Comparison of ENCODE assay signal across 24 mouse cellular contexts in the genomic region with DNA sequence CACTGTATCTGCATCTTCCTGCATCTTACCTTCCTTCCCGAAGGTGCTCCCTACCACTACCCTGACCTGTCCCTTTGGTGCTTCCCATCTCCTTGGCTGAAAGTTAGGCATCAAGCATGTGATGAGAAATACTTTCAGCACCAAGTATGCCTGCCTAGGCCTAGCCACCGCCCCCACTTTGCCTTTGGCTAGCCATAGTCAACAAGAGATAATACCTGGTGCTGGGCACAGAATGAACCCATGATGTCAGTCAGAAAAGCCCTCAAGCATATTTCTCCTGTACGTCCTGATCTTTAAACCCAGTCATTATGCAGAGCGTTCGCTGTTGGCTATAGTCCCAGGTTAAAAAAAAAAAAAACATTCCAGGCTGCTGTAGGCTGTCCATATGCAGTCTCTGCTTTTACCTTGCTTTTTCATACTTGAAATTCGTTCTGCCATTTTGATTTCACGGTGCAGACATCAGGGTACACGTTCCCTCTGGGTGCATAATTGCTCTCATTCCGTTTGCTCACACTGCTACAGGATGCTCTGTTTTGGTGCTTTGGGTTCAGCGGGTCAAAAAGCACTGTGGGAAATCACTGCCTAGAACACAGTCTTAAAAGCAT. TPM values are rescaled to one million over a fixed set of nuclear protein-coding genes. Genes with fewer than 3 reads are reported as not detected.
A peak's percentile ranks its signal among the peaks of the same experiment; 100 is the strongest.
DNase-seq lines count a peak whose midpoint lies in the region; ATAC-seq and TF ChIP-seq lines count a peak whose summit lies in the region.
"Had no signal": no experiment of that assay in that cellular context is flagged by ENCODE, and none has a peak within 500 bp of the region (broad histone marks: within the 10 kb centered on the region; RNA-seq: fewer than 3 reads in every experiment).

No protein-coding gene starts in this region.

- no peaks in the 10 kb centered on the region for H3K27me3 ChIP-seq in hindbrain, embryonic 14.5 days (ENCODE audit: control insufficient read depth, insufficient read depth, low read length)
- H3K27me3 ChIP-seq in hindbrain, embryonic 11.5 days (ENCODE audit: control insufficient read depth, insufficient read depth, low read length): no peaks in the 10 kb centered on the region
- no peaks in the 10 kb centered on the region for H3K27me3 ChIP-seq in MEL (ENCODE audit: control insufficient read depth in 1 of 2, insufficient read depth in 2 of 2, low read length in 2 of 2)
- no peaks in the 10 kb centered on the region for H3K27me3 ChIP-seq in embryonic facial prominence, embryonic 14.5 days (replicated peaks; ENCODE audit: control insufficient read depth, insufficient read depth, low read length)
- no peaks in the 10 kb centered on the region for H3K27me3 ChIP-seq in midbrain, embryonic 14.5 days (ENCODE audit: control insufficient read depth, insufficient read depth, low read length)
- H3K27me3 ChIP-seq in liver, embryonic 11.5 days (replicated peaks; ENCODE audit: control insufficient read depth, insufficient read depth, low read length): no peaks in the 10 kb centered on the region
- H3K27me3 ChIP-seq: intestine, embryonic 15.5 days; liver, embryonic 12.5 days; neural tube, embryonic 12.5 days; Patski had no signal

- no peaks in the 10 kb centered on the region for H3K79me2 ChIP-seq in MEL (ENCODE audit: control insufficient read depth, insufficient read depth, low read length, poor library complexity)

- H3K4me3 ChIP-seq in hindbrain, embryonic 14.5 days (replicated peaks; ENCODE audit: low read length): no peak overlapping the region
- no peak overlapping the region for H3K4me3 ChIP-seq in hindbrain, embryonic 11.5 days (ENCODE audit: low read depth, low read length)
- no peak overlapping the region for H3K4me3 ChIP-seq in MEL (ENCODE audit: control insufficient read depth in 1 of 2, insufficient read depth in 1 of 2, low read depth in 2 of 2, low read length in 2 of 2)
- no peak overlapping the region for H3K4me3 ChIP-seq in embryonic facial prominence, embryonic 14.5 days (ENCODE audit: low read depth, low read length)
- no peak overlapping the region for H3K4me3 ChIP-seq in midbrain, embryonic 14.5 days (replicated peaks; ENCODE audit: low read depth, low read length)
- no peak overlapping the region for H3K4me3 ChIP-seq in liver, embryonic 11.5 days (ENCODE audit: low read depth, low read length)
- H3K4me3 ChIP-seq: intestine, embryonic 15.5 days; liver, embryonic 12.5 days; neural tube, embryonic 12.5 days had no signal

- H3K9ac ChIP-seq in hindbrain, embryonic 14.5 days: no peak overlapping the region
- no peak overlapping the region for H3K9ac ChIP-seq in hindbrain, embryonic 11.5 days (ENCODE audit: low read depth, low read length)
- H3K9ac ChIP-seq in MEL (ENCODE audit: control insufficient read depth, low read depth, low read length, poor library complexity, severe bottlenecking): no peak overlapping the region
- H3K9ac ChIP-seq in embryonic facial prominence, embryonic 14.5 days (ENCODE audit: low read depth, low read length): no peak overlapping the region
- no peak overlapping the region for H3K9ac ChIP-seq in midbrain, embryonic 14.5 days (replicated peaks; ENCODE audit: low read length)
- no peak overlapping the region for H3K9ac ChIP-seq in liver, embryonic 11.5 days (ENCODE audit: low read depth, low read length)
- H3K9ac ChIP-seq: forebrain, postnatal 0 days; intestine, embryonic 15.5 days; liver, embryonic 12.5 days; neural tube, embryonic 12.5 days had no signal

- 0 out of 4 replicates have a peak, but pooled peaks of 1 of the 2 experiments have one; percentile 34 for TF ChIP-seq POLR2A in MEL (IDR thresholded peaks at IDR 0.05; ENCODE audit: control insufficient read depth in 1 of 2, insufficient read depth in 1 of 2, low read depth in 1 of 2, low read length in 2 of 2, poor library complexity in 1 of 2)

- H3K9me3 ChIP-seq in hindbrain, embryonic 14.5 days (ENCODE audit: control insufficient read depth, low read length): no peaks in the 10 kb centered on the region
- no peaks in the 10 kb centered on the region for H3K9me3 ChIP-seq in hindbrain, embryonic 11.5 days (ENCODE audit: control insufficient read depth, low read length)
- no peaks in the 10 kb centered on the region for H3K9me3 ChIP-seq in MEL (replicated peaks; ENCODE audit: insufficient read depth, low read length)
- no peaks in the 10 kb centered on the region for H3K9me3 ChIP-seq in embryonic facial prominence, embryonic 14.5 days (ENCODE audit: control insufficient read depth, low read length)
- no peaks in the 10 kb centered on the region for H3K9me3 ChIP-seq in midbrain, embryonic 14.5 days (ENCODE audit: control insufficient read depth, low read length)
- H3K9me3 ChIP-seq in liver, embryonic 11.5 days (ENCODE audit: control insufficient read depth, low read length): no peaks in the 10 kb centered on the region
- H3K9me3 ChIP-seq: intestine, embryonic 15.5 days; liver, embryonic 12.5 days; neural tube, embryonic 12.5 days had no signal

- H3K4me1 ChIP-seq in hindbrain, embryonic 14.5 days (replicated peaks; ENCODE audit: control insufficient read depth, insufficient read depth, low read length): no peaks in the 10 kb centered on the region
- H3K4me1 ChIP-seq in hindbrain, embryonic 11.5 days (replicated peaks; ENCODE audit: control insufficient read depth, insufficient read depth, low read length): no peaks in the 10 kb centered on the region
- H3K4me1 ChIP-seq in MEL (ENCODE audit: control insufficient read depth in 1 of 2, insufficient read depth in 2 of 2, low read length in 2 of 2): no peaks in the 10 kb centered on the region
- H3K4me1 ChIP-seq in embryonic facial prominence, embryonic 14.5 days (ENCODE audit: control insufficient read depth, insufficient read depth, low read length): peaks cover 9% of the 10 kb centered on the region; the same call in 1 of the 2 replicates
- peaks cover 18% of the 10 kb centered on the region; the same call in 1 of the 2 replicates for H3K4me1 ChIP-seq in midbrain, embryonic 14.5 days (ENCODE audit: control insufficient read depth, insufficient read depth, low read length)
- no peaks in the 10 kb centered on the region; the same call in 1 of the 2 replicates for H3K4me1 ChIP-seq in liver, embryonic 11.5 days (replicated peaks; ENCODE audit: control insufficient read depth, insufficient read depth, low read length)
- H3K4me1 ChIP-seq: intestine, embryonic 15.5 days; neural tube, embryonic 12.5 days had no signal

- no peak for TF ChIP-seq EP300 in MEL (IDR thresholded peaks at IDR 0.05; ENCODE audit: low read depth in 1 of 2, low read length in 2 of 2)

- H3K4me2 ChIP-seq in hindbrain, embryonic 14.5 days (replicated peaks): no peak overlapping the region
- H3K4me2 ChIP-seq in hindbrain, embryonic 11.5 days (replicated peaks; ENCODE audit: low read depth, low read length): no peak overlapping the region
- no peak overlapping the region for H3K4me2 ChIP-seq in embryonic facial prominence, embryonic 14.5 days (ENCODE audit: low read depth, low read length)
- no peak overlapping the region for H3K4me2 ChIP-seq in midbrain, embryonic 14.5 days (ENCODE audit: low read length)
- H3K4me2 ChIP-seq in liver, embryonic 11.5 days: no peak overlapping the region
- H3K4me2 ChIP-seq: intestine, embryonic 15.5 days; liver, embryonic 12.5 days; neural tube, embryonic 12.5 days had no signal

- no peak for DNase-seq in hindbrain, embryonic 14.5 days (ENCODE audit: low spot score)
- DNase-seq in hindbrain, embryonic 11.5 days (ENCODE audit: low spot score): no peak
- no peak for DNase-seq in MEL (ENCODE audit: low read depth, low spot score)
- DNase-seq in embryonic facial prominence, embryonic 14.5 days (ENCODE audit: low spot score): peak; percentile 63
- DNase-seq in midbrain, embryonic 14.5 days: peak; percentile 64
- no peak for DNase-seq in left cerebral cortex, postnatal 10 days (ENCODE audit: extremely low spot score in 1 of 2, low spot score in 2 of 2)
- DNase-seq in liver, embryonic 11.5 days (ENCODE audit: low spot score): no peak
- DNase-seq: adrenal gland, postnatal 36 days; cerebellum, adult 11 months; cerebellum, adult 9-11 months; forebrain, postnatal 0 days; gastrocnemius, postnatal 25 days; heart, postnatal 36 days; kidney, adult 8-10 months; kidney, postnatal 14 days; lung, adult 18-20 months; lung, postnatal 14 days; retina, postnatal 1 day; right cerebral cortex, postnatal 4 days; thymus, postnatal 25 days had no signal

- TF ChIP-seq CTCF in MEL (IDR thresholded peaks at IDR 0.05 in 2 of 3, conservative IDR thresholded peaks at IDR 0.05 in 1 of 3; ENCODE audit: control insufficient read depth in 1 of 3, insufficient read depth in 1 of 3, low read depth in 2 of 3, low read length in 3 of 3, poor library complexity in 1 of 3, severe bottlenecking in 1 of 3): no peak

- no peak overlapping the region for H3K27ac ChIP-seq in hindbrain, embryonic 14.5 days
- no peak overlapping the region for H3K27ac ChIP-seq in hindbrain, embryonic 11.5 days (ENCODE audit: low read depth, low read length)
- H3K27ac ChIP-seq in MEL (ENCODE audit: control insufficient read depth, low read depth, low read length): no peak overlapping the region
- H3K27ac ChIP-seq in embryonic facial prominence, embryonic 14.5 days (replicated peaks; ENCODE audit: low read depth, low read length): no peak overlapping the region
- peak overlapping the region; percentile 46 for H3K27ac ChIP-seq in midbrain, embryonic 14.5 days (replicated peaks; ENCODE audit: low read depth, low read length)
- no peak overlapping the region for H3K27ac ChIP-seq in liver, embryonic 11.5 days (ENCODE audit: low read depth, low read length)
- H3K27ac ChIP-seq: intestine, embryonic 15.5 days; liver, embryonic 12.5 days; neural tube, embryonic 12.5 days had no signal

- ATAC-seq in hindbrain, embryonic 14.5 days (ENCODE audit: low FRiP score): peak; percentile 51; the same call in 1 of the 2 replicates
- ATAC-seq in hindbrain, embryonic 11.5 days (ENCODE audit: low FRiP score): no peak
- ATAC-seq in embryonic facial prominence, embryonic 14.5 days (ENCODE audit: low read depth): peak; percentile 38; the same call in 1 of the 2 replicates
- peak; percentile 72; the same call in 1 of the 2 replicates for ATAC-seq in midbrain, embryonic 14.5 days (ENCODE audit: low FRiP score, low TSS enrichment)
- no peak for ATAC-seq in liver, embryonic 11.5 days (replicated peaks; ENCODE audit: low FRiP score)
- ATAC-seq: forebrain, postnatal 0 days; intestine, embryonic 15.5 days; liver, embryonic 12.5 days; Patski had no signal

- TF ChIP-seq RAD21 in MEL (IDR thresholded peaks at IDR 0.05; ENCODE audit: low read depth, low read length): no peak

- no peaks in the 10 kb centered on the region for H3K36me3 ChIP-seq in hindbrain, embryonic 14.5 days (replicated peaks; ENCODE audit: control insufficient read depth, insufficient read depth)
- H3K36me3 ChIP-seq in hindbrain, embryonic 11.5 days (ENCODE audit: control insufficient read depth, insufficient read depth, low read length): no peaks in the 10 kb centered on the region
- H3K36me3 ChIP-seq in MEL (ENCODE audit: control insufficient read depth in 1 of 2, insufficient read depth in 2 of 2, low read length in 2 of 2): peaks cover 0 to 13% of the 10 kb centered on the region in 2 experiments; a peak in 2 of 4 replicates
- no peaks in the 10 kb centered on the region for H3K36me3 ChIP-seq in embryonic facial prominence, embryonic 14.5 days (ENCODE audit: control insufficient read depth, insufficient read depth, low read length)
- no peaks in the 10 kb centered on the region for H3K36me3 ChIP-seq in midbrain, embryonic 14.5 days (ENCODE audit: control insufficient read depth, insufficient read depth, low read length)
- no peaks in the 10 kb centered on the region for H3K36me3 ChIP-seq in liver, embryonic 11.5 days (ENCODE audit: control insufficient read depth, insufficient read depth, low read length)
- H3K36me3 ChIP-seq: intestine, embryonic 15.5 days; liver, embryonic 12.5 days; neural tube, embryonic 12.5 days had no signal

- WGBS in hindbrain, embryonic 14.5 days: 60% methylated on average over 10 of the region's 10 CpGs
- 77% methylated on average over 10 of the region's 10 CpGs for WGBS in hindbrain, embryonic 11.5 days
- 51% methylated on average over 10 of the region's 10 CpGs for WGBS in embryonic facial prominence, embryonic 14.5 days
- WGBS in midbrain, embryonic 14.5 days: 33% methylated on average over 10 of the region's 10 CpGs
- whole genome bisulfite sequencing in liver, embryonic 11.5 days: 82% methylated on average over 10 of the region's 10 CpGs

- intact Hi-C loops in left cerebral cortex, postnatal 10 days (cut with DNase I): no loop called here

RNA-seq across cellular contexts. Expression of gene Fam133b, which starts 13.9 kb away (rescaled TPM):
- polyA plus RNA-seq in hindbrain, embryonic 14.5 days (2014; fragmentation: Nextera tagmentation; extraction: Ambion mirVana): 23.2 and 25.0 TPM in 2 replicates
- polyA plus RNA-seq in hindbrain, embryonic 11.5 days (2014; fragmentation: Nextera tagmentation; extraction: Ambion mirVana): 37.6 and 43.1 TPM in 2 replicates
- 36.2 and 39.4 TPM in 2 replicates for total RNA-seq in MEL (2012; rRNA removed)
- polyA plus RNA-seq in MEL (2012; ENCODE audit: insufficient read depth in 1 of 2, insufficient read length in 2 of 2, low read depth in 1 of 2, low replicate concordance in 2 of 2, missing spikeins in 1 of 2): 10 to 100 TPM in 1 of 2 experiments, not detected in 1; 56.0 TPM
- polyA plus RNA-seq in embryonic facial prominence, embryonic 14.5 days (2014; fragmentation: Nextera tagmentation; extraction: Ambion mirVana): 24.4 and 27.2 TPM in 2 replicates
- 25.7 and 29.0 TPM in 2 replicates for polyA plus RNA-seq in midbrain, embryonic 14.5 days (2014; fragmentation: Nextera tagmentation; extraction: Ambion mirVana)
- total RNA-seq in left cerebral cortex, postnatal 10 days (2021): 10 to 100 TPM; 37.0 to 39.3 TPM
- polyA plus RNA-seq in liver, embryonic 11.5 days (2014; fragmentation: Nextera tagmentation; extraction: Ambion mirVana): 26.2 and 28.4 TPM in 2 replicates

RNA-seq across cellular contexts. Expression of gene 1700109H08Rik, which starts 41.7 kb away (rescaled TPM):
- polyA plus RNA-seq in hindbrain, embryonic 14.5 days (2014; fragmentation: Nextera tagmentation; extraction: Ambion mirVana): 1.7 and 3.5 TPM in 2 replicates
- polyA plus RNA-seq in hindbrain, embryonic 11.5 days (2014; fragmentation: Nextera tagmentation; extraction: Ambion mirVana): 3.2 and 5.1 TPM in 2 replicates
- 1.6 and 1.9 TPM in 2 replicates for total RNA-seq in MEL (2012; rRNA removed)
- 1 to 10 TPM in 1 of 2 experiments, not detected in 1; 4.2 TPM for polyA plus RNA-seq in MEL (2012; ENCODE audit: insufficient read depth in 1 of 2, insufficient read length in 2 of 2, low read depth in 1 of 2, low replicate concordance in 2 of 2, missing spikeins in 1 of 2)
- 1.5 and 1.6 TPM in 2 replicates for polyA plus RNA-seq in embryonic facial prominence, embryonic 14.5 days (2014; fragmentation: Nextera tagmentation; extraction: Ambion mirVana)
- polyA plus RNA-seq in midbrain, embryonic 14.5 days (2014; fragmentation: Nextera tagmentation; extraction: Ambion mirVana): 3.6 and 4.1 TPM in 2 replicates
- 1 to 10 TPM; 4.9 to 6.6 TPM for total RNA-seq in left cerebral cortex, postnatal 10 days (2021)
- polyA plus RNA-seq in liver, embryonic 11.5 days (2014; fragmentation: Nextera tagmentation; extraction: Ambion mirVana): 1.8 and 3.1 TPM in 2 replicates

Comparison
In these comparisons a context has a peak if more than half of its experiments do, and no peak if none do; other contexts are left out.
1. ATAC-seq: peak in hindbrain, embryonic 14.5 days (single experiment), embryonic facial prominence, embryonic 14.5 days (single experiment) and midbrain, embryonic 14.5 days (single experiment); none in hindbrain, embryonic 11.5 days (single experiment) and liver, embryonic 11.5 days (single experiment).
2. DNase-seq: peak in embryonic facial prominence, embryonic 14.5 days (single experiment) and midbrain, embryonic 14.5 days (single experiment); none in hindbrain, embryonic 14.5 days (single experiment), hindbrain, embryonic 11.5 days (single experiment), MEL (single experiment), left cerebral cortex, postnatal 10 days (0 of 2) and liver, embryonic 11.5 days (single experiment).